Mouse (Mus musculus) embryonic fibroblast, embryonic 13.5 days (primary cell): Measurements from ENCODE around the gene Fam198a.

ENCODE experiments used
- CTCF ChIP-seq: IDR thresholded peaks from 2 replicates; pipeline ENCODE4 v1.5.1; 2011; ENCODE audit warnings: mild to moderate bottlenecking, control low read depth, low read length, moderate library complexity, borderline replicate concordance; ENCODE audit not compliant: insufficient read depth
- POLR2A ChIP-seq: IDR thresholded peaks from 2 replicates; pipeline ENCODE4 v1.6.1; 2011; ENCODE audit warnings: low read depth, mild to moderate bottlenecking, control low read depth, low read length, moderate library complexity

GRCm38 (mm10) chr9:121969841-121970381 lies 19.1 kb downstream of the Fam198a start:
- no peak for TF ChIP-seq POLR2A
- TF ChIP-seq CTCF = no peak
